Mouse (Mus musculus) left cerebral cortex, adult 8-10 months (tissue): Measurements from ENCODE around the gene Defa37. TPM values are rescaled to one million over a fixed set of nuclear protein-coding genes. Genes with fewer than 3 reads are reported as not detected.
"Not testable (repeated sequence)": the region's sequence is repeated elsewhere in the genome, so short reads cannot be mapped to it uniquely, and the experiment has no call there.

Experiments used
- DNase-seq, 2 experiments: peaks; one replicate each; pipeline ENCODE4 v3.0.0; 2022; ENCODE audit warnings: low spot score in 2 of 2
- total RNA-seq, 4 experiments: library from RNA; stranded (reverse); gene quantifications; 2 replicates each; pipeline ENCODE4 v1.2.4; 2022

The Defa37 gene
- total RNA-seq, result not detected

DNA sequence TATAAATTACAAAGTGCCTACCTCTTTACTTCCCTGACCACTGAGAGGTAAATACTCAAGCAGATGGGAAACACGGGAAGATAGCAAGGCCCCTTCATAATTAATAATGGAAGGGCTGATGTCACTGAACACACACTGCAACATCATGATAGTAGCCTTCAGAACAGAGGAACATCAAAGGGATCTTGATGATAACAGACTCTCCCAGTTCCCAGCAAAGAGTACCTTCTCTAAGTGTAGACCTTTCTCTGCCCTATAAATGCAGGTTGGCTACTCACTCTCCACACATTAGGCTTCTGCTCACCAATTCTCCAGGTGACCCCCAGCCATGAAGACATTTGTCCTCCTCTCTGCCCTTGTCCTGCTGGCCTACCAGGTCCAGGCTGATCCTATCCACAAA is at the start of gene Defa37:
Gene Defa37, plus strand, starts transcription at position 301 of the 400 bp plus-strand sequence.
- DNase-seq, result not testable (repeated sequence)

DNA sequence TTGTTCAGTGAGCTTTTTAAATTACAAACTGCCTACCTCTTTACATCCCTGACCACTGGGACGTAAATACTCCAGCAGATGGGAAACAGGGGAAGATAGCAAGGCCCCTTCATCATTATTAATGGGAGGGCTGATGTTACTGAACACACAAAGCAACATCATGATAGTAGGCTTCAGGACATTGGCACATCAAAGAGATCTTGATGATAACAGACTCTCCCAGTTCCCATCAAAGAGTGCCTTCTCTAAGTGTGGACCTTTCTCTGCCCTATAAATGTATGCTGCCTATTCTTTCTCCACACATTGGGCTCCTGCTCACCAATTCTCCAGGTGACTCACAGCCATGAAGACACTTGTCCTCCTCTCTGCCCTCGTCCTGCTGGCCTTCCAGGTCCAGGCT is 36.5 kb upstream of the Defa37 start, which contains the start of gene Defa32:
Gene Defa32, plus strand, starts transcription at position 301 of the 400 bp plus-strand sequence.
- not testable (repeated sequence) for DNase-seq

DNA sequence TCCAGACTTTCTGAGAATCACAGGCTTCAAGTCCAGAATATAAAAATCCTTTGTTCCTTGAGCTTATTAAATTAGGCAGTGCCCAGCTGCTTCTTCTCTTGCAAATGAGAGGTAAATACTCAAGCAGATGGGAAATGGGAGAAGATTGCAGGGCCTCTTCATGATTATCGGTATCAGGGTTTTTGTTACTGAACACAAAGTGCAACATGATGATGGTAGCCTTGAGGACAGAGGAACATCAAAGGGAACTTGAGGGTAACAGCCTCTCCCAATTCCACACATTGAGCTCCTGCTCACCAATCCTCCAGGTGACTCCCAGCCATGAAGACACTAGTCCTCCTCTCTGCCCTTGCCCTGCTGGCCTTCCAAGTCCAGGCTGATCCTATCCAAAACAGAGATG is 17.5 kb downstream of the Defa37 start, which contains the start of gene Defa28:
Gene Defa28, plus strand, starts transcription at position 301 of the 400 bp plus-strand sequence.
- not testable (repeated sequence) for DNase-seq

DNA sequence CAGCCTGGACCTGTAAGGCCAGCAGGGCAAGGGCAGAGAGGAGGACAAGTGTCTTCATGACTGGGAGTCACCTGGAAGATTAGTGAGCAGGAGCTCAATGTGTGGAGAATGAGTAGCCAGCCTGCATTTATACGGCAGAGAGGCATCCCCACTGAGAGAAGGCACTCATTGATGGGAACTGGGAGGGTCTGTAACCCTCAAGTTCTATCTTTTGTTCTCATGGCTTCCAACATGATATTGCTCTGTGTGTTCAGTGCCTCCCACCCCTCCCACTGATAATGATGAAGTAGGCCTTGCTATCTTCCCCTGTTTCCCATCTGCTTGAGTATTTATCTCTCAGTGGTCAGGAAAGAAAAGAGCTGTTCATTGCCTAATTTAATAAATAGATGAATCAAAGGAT is 29.2 kb downstream of the Defa37 start, which contains the start of gene Gm7861:
Gene Gm7861, minus strand, starts transcription at position 101 of the 400 bp plus-strand sequence.
- DNase-seq, result not testable (repeated sequence)

Other genes with a start within 250 kb of the Defa37 start
- not detected for gene Defa27, start 249.8 kb upstream of the Defa37 start, total RNA-seq
- not detected for gene Defa29, start 238.4 kb upstream of the Defa37 start, total RNA-seq
- gene Defa2, start 186.9 kb upstream of the Defa37 start, total RNA-seq, result not detected
- not detected for gene Defa33, start 173.6 kb upstream of the Defa37 start, total RNA-seq
- not detected for gene Defa36, start 138.0 kb upstream of the Defa37 start, total RNA-seq
- not detected for gene Gm7849, start 108.8 kb upstream of the Defa37 start, total RNA-seq
- not detected for gene Defa20, start 56.1 kb upstream of the Defa37 start, total RNA-seq
- gene Defa32, start 36.4 kb upstream of the Defa37 start, total RNA-seq, result not detected
- gene Defa28, start 17.6 kb downstream of the Defa37 start, total RNA-seq, result not detected
- gene Gm7861, start 29.1 kb downstream of the Defa37 start, total RNA-seq, result not detected
- not detected for gene Defa26, start 52.8 kb downstream of the Defa37 start, total RNA-seq
- gene Defa17, start 90.4 kb downstream of the Defa37 start, total RNA-seq, result not detected
- not detected for gene Defa34, start 100.4 kb downstream of the Defa37 start, total RNA-seq
- gene AY761184, start 138.3 kb downstream of the Defa37 start, total RNA-seq, result not detected
- not detected for gene Defa24, start 169.1 kb downstream of the Defa37 start, total RNA-seq